ENCODE assay signal across 23 mouse cellular contexts in genomic region chr13:48784594-48785298, GRCm38 (mm10).
A peak's percentile ranks its signal among the peaks of the same experiment; 100 is the strongest.
DNase-seq lines count a peak whose midpoint lies in the region; ATAC-seq lines count a peak whose summit lies in the region.
"Had no signal": no experiment of that assay in that cellular context is flagged by ENCODE, and none has a peak within 500 bp of the region (broad histone marks: within the 10 kb centered on the region; RNA-seq: fewer than 3 reads in every experiment).

No protein-coding gene starts in this region.

- H3K4me2 ChIP-seq in midbrain, embryonic 11.5 days = no peak overlapping the region
- H3K4me2 ChIP-seq in midbrain, embryonic 16.5 days (ENCODE audit: low read length) = no peak overlapping the region
- no peak overlapping the region for H3K4me2 ChIP-seq in neural tube, embryonic 12.5 days (replicated peaks)
- H3K4me2 ChIP-seq: embryonic facial prominence, embryonic 12.5 days; forebrain, embryonic 13.5 days; forebrain, embryonic 15.5 days had no signal

- intact Hi-C loops in heart, postnatal 14 days (cut with DNase I) = no loop called here

- peaks cover 22% of the 10 kb centered on the region for H3K27me3 ChIP-seq in heart, embryonic 10.5 days (ENCODE audit: insufficient read depth, poor library complexity, severe bottlenecking)
- H3K27me3 ChIP-seq in midbrain, embryonic 11.5 days (ENCODE audit: control insufficient read depth, insufficient read depth, low read length) = no peaks in the 10 kb centered on the region
- no peaks in the 10 kb centered on the region for H3K27me3 ChIP-seq in midbrain, embryonic 16.5 days (ENCODE audit: control insufficient read depth, insufficient read depth, low read depth, low read length)
- H3K27me3 ChIP-seq in neural tube, embryonic 12.5 days (replicated peaks) = peaks cover 4% of the 10 kb centered on the region; the same call in 1 of the 2 replicates
- H3K27me3 ChIP-seq: CH12.LX; embryonic facial prominence, embryonic 12.5 days; forebrain, embryonic 15.5 days; Patski had no signal

- H3K4me3 ChIP-seq in heart, embryonic 10.5 days = no peak overlapping the region
- H3K4me3 ChIP-seq in midbrain, embryonic 11.5 days (ENCODE audit: low read depth, low read length) = no peak overlapping the region
- no peak overlapping the region for H3K4me3 ChIP-seq in midbrain, embryonic 16.5 days (ENCODE audit: low read depth, low read length)
- H3K4me3 ChIP-seq in neural tube, embryonic 12.5 days = no peak overlapping the region
- H3K4me3 ChIP-seq: embryonic facial prominence, embryonic 10.5 days; embryonic facial prominence, embryonic 12.5 days; forebrain, embryonic 13.5 days; forebrain, embryonic 15.5 days had no signal

- 80% methylated on average over 8 of the region's 8 CpGs for WGBS in heart, embryonic 10.5 days
- WGBS in midbrain, embryonic 11.5 days = 90% methylated on average over 8 of the region's 8 CpGs
- WGBS in midbrain, embryonic 16.5 days = 69% methylated on average over 8 of the region's 8 CpGs
- WGBS in neural tube, embryonic 12.5 days = 78% methylated on average over 8 of the region's 8 CpGs

- H3K27ac ChIP-seq in heart, embryonic 10.5 days = no peak overlapping the region
- H3K27ac ChIP-seq in midbrain, embryonic 11.5 days (ENCODE audit: low read depth, low read length) = no peak overlapping the region
- no peak overlapping the region for H3K27ac ChIP-seq in midbrain, embryonic 16.5 days (ENCODE audit: low read length)
- H3K27ac ChIP-seq in neural tube, embryonic 12.5 days = no peak overlapping the region
- H3K27ac ChIP-seq: forebrain, embryonic 13.5 days; forebrain, embryonic 15.5 days had no signal

- H3K9ac ChIP-seq in midbrain, embryonic 11.5 days (ENCODE audit: low read length) = no peak overlapping the region
- H3K9ac ChIP-seq in midbrain, embryonic 16.5 days (ENCODE audit: low read depth, low read length) = no peak overlapping the region
- no peak overlapping the region for H3K9ac ChIP-seq in neural tube, embryonic 12.5 days
- H3K9ac ChIP-seq: embryonic facial prominence, embryonic 12.5 days; forebrain, embryonic 13.5 days; forebrain, embryonic 15.5 days had no signal

- ATAC-seq in midbrain, embryonic 11.5 days (ENCODE audit: low FRiP score) = no peak
- ATAC-seq in midbrain, embryonic 16.5 days = no peak
- ATAC-seq in neural tube, embryonic 12.5 days (ENCODE audit: low FRiP score, low read depth) = 0 out of 2 replicates have a peak, but pooled peaks have one; percentile 29
- ATAC-seq: activated CD4-positive, CD25-positive, alpha-beta regulatory T cell, adult 4 months; CD4-positive, CD25-positive, alpha-beta regulatory T cell, adult 4 months; forebrain, embryonic 15.5 days; Patski had no signal

- H3K4me1 ChIP-seq in heart, embryonic 10.5 days = peaks cover 16% of the 10 kb centered on the region
- H3K4me1 ChIP-seq in midbrain, embryonic 11.5 days (ENCODE audit: control insufficient read depth, insufficient read depth, low read length) = peaks cover 5% of the 10 kb centered on the region; the same call in 1 of the 2 replicates
- H3K4me1 ChIP-seq in midbrain, embryonic 16.5 days (ENCODE audit: control insufficient read depth, insufficient read depth, low read length) = 0 out of 2 replicates have a peak, but pooled peaks cover 4% of the 10 kb centered on the region
- H3K4me1 ChIP-seq in neural tube, embryonic 12.5 days = peaks cover 21% of the 10 kb centered on the region; the same call in 1 of the 2 replicates

- H3K9me3 ChIP-seq in heart, embryonic 10.5 days = no peaks in the 10 kb centered on the region
- no peaks in the 10 kb centered on the region for H3K9me3 ChIP-seq in midbrain, embryonic 11.5 days (ENCODE audit: control insufficient read depth, low read length)
- H3K9me3 ChIP-seq in midbrain, embryonic 16.5 days (replicated peaks; ENCODE audit: control insufficient read depth, low read length, poor library complexity, severe bottlenecking) = no peaks in the 10 kb centered on the region
- no peaks in the 10 kb centered on the region for H3K9me3 ChIP-seq in neural tube, embryonic 12.5 days
- H3K9me3 ChIP-seq: embryonic facial prominence, embryonic 10.5 days; embryonic facial prominence, embryonic 12.5 days; forebrain, embryonic 13.5 days; forebrain, embryonic 15.5 days; G1E had no signal

- no peaks in the 10 kb centered on the region for H3K36me3 ChIP-seq in heart, embryonic 10.5 days
- no peaks in the 10 kb centered on the region for H3K36me3 ChIP-seq in midbrain, embryonic 11.5 days (ENCODE audit: control insufficient read depth, insufficient read depth, low read length)
- H3K36me3 ChIP-seq in midbrain, embryonic 16.5 days (ENCODE audit: control insufficient read depth, insufficient read depth, low read length) = no peaks in the 10 kb centered on the region
- no peaks in the 10 kb centered on the region for H3K36me3 ChIP-seq in neural tube, embryonic 12.5 days
- H3K36me3 ChIP-seq: embryonic facial prominence, embryonic 10.5 days; embryonic facial prominence, embryonic 12.5 days; forebrain, embryonic 15.5 days; G1E had no signal

- peak; percentile 56 for DNase-seq in heart, embryonic 10.5 days (ENCODE audit: low spot score)
- no peak for DNase-seq in heart, postnatal 14 days
- DNase-seq in midbrain, embryonic 11.5 days (ENCODE audit: low spot score, missing footprints) = peak; percentile 85
- DNase-seq in neural tube, embryonic 10.5 days (ENCODE audit: extremely low spot score, low spot score) = no peak
- DNase-seq: adrenal gland, adult 8-10 months; adrenal gland, postnatal 14 days; adrenal gland, postnatal 36 days; B cell, adult 2 months; cerebellum, adult 11-12 months; cerebellum, adult 2 months; cerebellum, adult 9-10 months; cerebellum, postnatal 25 days had no signal

Comparison
In these comparisons a context has a peak if more than half of its experiments do, and no peak if none do; other contexts are left out.
1. DNase-seq: peak in heart, embryonic 10.5 days (single experiment) and midbrain, embryonic 11.5 days (single experiment); none in heart, postnatal 14 days (0 of 2) and neural tube, embryonic 10.5 days (single experiment).